Mouse (Mus musculus) erythroblast, embryonic 14.5 days (primary cell): ENCODE results near the gene Grm1. TPM values are rescaled to one million over a fixed set of nuclear protein-coding genes. Genes with fewer than 3 reads are reported as not detected.

Experiments used
- H3K27me3 ChIP-seq: 2 replicates; pipeline ENCODE4 v1.6.1; 2012; ENCODE audit warnings: inconsistent platforms; ENCODE audit not compliant: control insufficient read depth
- H3K36me3 ChIP-seq: 2 replicates; pipeline ENCODE4 v1.6.1; 2012; ENCODE audit warnings: mild to moderate bottlenecking, inconsistent platforms; ENCODE audit not compliant: control insufficient read depth
- H3K4me1 ChIP-seq: 2 replicates; pipeline ENCODE4 v1.6.1; 2012; ENCODE audit warnings: inconsistent platforms; ENCODE audit not compliant: control insufficient read depth
- H3K4me3 ChIP-seq: replicated peaks from 2 replicates; pipeline ENCODE3; 2012; ENCODE audit warnings: moderate library complexity, mild to moderate bottlenecking, inconsistent platforms
- H3K9me3 ChIP-seq: 2 replicates; pipeline ENCODE4 v1.6.1; 2012; ENCODE audit warnings: low read length, inconsistent platforms, mixed read lengths; ENCODE audit not compliant: control insufficient read depth
- GATA1 ChIP-seq: IDR thresholded peaks from 2 replicates; pipeline ENCODE4 v1.6.1; 2012; ENCODE audit warnings: low read length, inconsistent platforms, mixed read lengths
- TAL1 ChIP-seq: IDR thresholded peaks from 3 replicates; pipeline ENCODE4 v1.6.1; 2012; ENCODE audit warnings: low read length, inconsistent platforms, mixed read lengths
- polyA plus RNA-seq: library from polyadenylated mRNA; stranded (reverse); fragments of >175 nt; gene quantifications from 2 replicates; pipeline ENCODE4 v1.2.3, GENCODE M21; 2012

Gene Grm1
- polyA plus RNA-seq, 1 experiment, result 0.01 TPM

- TF ChIP-seq GATA1 (no peak), TAL1 (no peak)
- no peaks in the 10 kb centered on the region for H3K4me1 ChIP-seq
- H3K9me3 ChIP-seq, result no peaks in the 10 kb centered on the region
- no peaks in the 10 kb centered on the region for H3K36me3 ChIP-seq
- no peak overlapping the region for H3K4me3 ChIP-seq
- no peaks in the 10 kb centered on the region for H3K27me3 ChIP-seq
Measured at GRCm38 (mm10) chr10:10812750-10813711, 269.1 kb downstream of the Grm1 start.

GRCm38 (mm10) chr10:10809777-10810176 is 272.4 kb downstream of the Grm1 start:
- Histone ChIP-seq H3K27me3 (no peaks in the 10 kb centered on the region), H3K4me3 (no peak overlapping the region), H3K36me3 (no peaks in the 10 kb centered on the region), H3K9me3 (no peaks in the 10 kb centered on the region), H3K4me1 (no peaks in the 10 kb centered on the region)
- TF ChIP-seq TAL1 (no peak), GATA1 (no peak)

GRCm38 (mm10) chr10:10795321-10795720 is 286.8 kb downstream of the Grm1 start:
- H3K4me3 ChIP-seq, result no peak overlapping the region
- H3K4me1 ChIP-seq, result no peaks in the 10 kb centered on the region

GRCm38 (mm10) chr10:10790458-10790857 is 291.7 kb downstream of the Grm1 start:
- Histone ChIP-seq H3K4me1 (no peaks in the 10 kb centered on the region), H3K9me3 (no peaks in the 10 kb centered on the region), H3K27me3 (no peaks in the 10 kb centered on the region), H3K4me3 (no peak overlapping the region), H3K36me3 (no peaks in the 10 kb centered on the region)
- TF ChIP-seq TAL1 (no peak), GATA1 (no peak)

More at GRCm38 (mm10) chr10:10795321-10795720, 286.8 kb downstream of the Grm1 start:
- Histone ChIP-seq H3K36me3 (no peaks in the 10 kb centered on the region), H3K27me3 (no peaks in the 10 kb centered on the region), H3K9me3 (no peaks in the 10 kb centered on the region)
- TF ChIP-seq TAL1, result no peak

GRCm38 (mm10) chr10:10789967-10790366 is 292.2 kb downstream of the Grm1 start:
- Histone ChIP-seq H3K4me1 (no peaks in the 10 kb centered on the region), H3K27me3 (no peaks in the 10 kb centered on the region), H3K9me3 (no peaks in the 10 kb centered on the region), H3K36me3 (no peaks in the 10 kb centered on the region), H3K4me3 (no peak overlapping the region)
- TF ChIP-seq TAL1 (no peak), GATA1 (no peak)

- H3K9me3 ChIP-seq, result no peaks in the 10 kb centered on the region
- TF ChIP-seq GATA1 (no peak), TAL1 (no peak)
- H3K36me3 ChIP-seq, result no peaks in the 10 kb centered on the region
- H3K4me3 ChIP-seq, result no peak overlapping the region
- H3K4me1 ChIP-seq, result no peaks in the 10 kb centered on the region
- H3K27me3 ChIP-seq, result no peaks in the 10 kb centered on the region
Measured at GRCm38 (mm10) chr10:10787906-10788416, 294.2 kb downstream of the Grm1 start.

GRCm38 (mm10) chr10:10785122-10785521 is 297.0 kb downstream of the Grm1 start:
- Histone ChIP-seq H3K27me3 (no peaks in the 10 kb centered on the region), H3K4me1 (no peaks in the 10 kb centered on the region), H3K4me3 (no peak overlapping the region), H3K9me3 (no peaks in the 10 kb centered on the region), H3K36me3 (no peaks in the 10 kb centered on the region)
- TF ChIP-seq GATA1 (no peak), TAL1 (no peak)

GRCm38 (mm10) chr10:10774827-10775226 is 307.3 kb downstream of the Grm1 start:
- no peaks in the 10 kb centered on the region for H3K27me3 ChIP-seq
- H3K4me3 ChIP-seq, result no peak overlapping the region
- H3K9me3 ChIP-seq, result no peaks in the 10 kb centered on the region
- no peaks in the 10 kb centered on the region for H3K36me3 ChIP-seq
- no peak for TF ChIP-seq GATA1
- TF ChIP-seq TAL1, result no peak
- H3K4me1 ChIP-seq, result no peaks in the 10 kb centered on the region

- H3K4me1 ChIP-seq, result no peaks in the 10 kb centered on the region
- no peaks in the 10 kb centered on the region for H3K27me3 ChIP-seq
- H3K9me3 ChIP-seq, result no peaks in the 10 kb centered on the region
- H3K36me3 ChIP-seq, result no peaks in the 10 kb centered on the region
- H3K4me3 ChIP-seq, result no peak overlapping the region
- TF ChIP-seq TAL1, result no peak
- no peak for TF ChIP-seq GATA1
Measured at GRCm38 (mm10) chr10:10763015-10763414, 319.1 kb downstream of the Grm1 start.

GRCm38 (mm10) chr10:10761274-10761673 is 320.9 kb downstream of the Grm1 start:
- no peaks in the 10 kb centered on the region for H3K36me3 ChIP-seq

More at GRCm38 (mm10) chr10:10761274-10761673, 320.9 kb downstream of the Grm1 start:
- Histone ChIP-seq H3K27me3 (no peaks in the 10 kb centered on the region), H3K4me1 (no peaks in the 10 kb centered on the region), H3K4me3 (no peak overlapping the region), H3K9me3 (no peaks in the 10 kb centered on the region)
- no peak for TF ChIP-seq TAL1
- TF ChIP-seq GATA1, result no peak
